Mouse (Mus musculus): Measurements from ENCODE around the gene Rnf38. TPM values are rescaled to one million over a fixed set of nuclear protein-coding genes. Genes with fewer than 3 reads are reported as not detected.

Rnf38 gene
- polyA plus RNA-seq, 1 experiment from 2014 or later = 13.6 TPM

DNA sequence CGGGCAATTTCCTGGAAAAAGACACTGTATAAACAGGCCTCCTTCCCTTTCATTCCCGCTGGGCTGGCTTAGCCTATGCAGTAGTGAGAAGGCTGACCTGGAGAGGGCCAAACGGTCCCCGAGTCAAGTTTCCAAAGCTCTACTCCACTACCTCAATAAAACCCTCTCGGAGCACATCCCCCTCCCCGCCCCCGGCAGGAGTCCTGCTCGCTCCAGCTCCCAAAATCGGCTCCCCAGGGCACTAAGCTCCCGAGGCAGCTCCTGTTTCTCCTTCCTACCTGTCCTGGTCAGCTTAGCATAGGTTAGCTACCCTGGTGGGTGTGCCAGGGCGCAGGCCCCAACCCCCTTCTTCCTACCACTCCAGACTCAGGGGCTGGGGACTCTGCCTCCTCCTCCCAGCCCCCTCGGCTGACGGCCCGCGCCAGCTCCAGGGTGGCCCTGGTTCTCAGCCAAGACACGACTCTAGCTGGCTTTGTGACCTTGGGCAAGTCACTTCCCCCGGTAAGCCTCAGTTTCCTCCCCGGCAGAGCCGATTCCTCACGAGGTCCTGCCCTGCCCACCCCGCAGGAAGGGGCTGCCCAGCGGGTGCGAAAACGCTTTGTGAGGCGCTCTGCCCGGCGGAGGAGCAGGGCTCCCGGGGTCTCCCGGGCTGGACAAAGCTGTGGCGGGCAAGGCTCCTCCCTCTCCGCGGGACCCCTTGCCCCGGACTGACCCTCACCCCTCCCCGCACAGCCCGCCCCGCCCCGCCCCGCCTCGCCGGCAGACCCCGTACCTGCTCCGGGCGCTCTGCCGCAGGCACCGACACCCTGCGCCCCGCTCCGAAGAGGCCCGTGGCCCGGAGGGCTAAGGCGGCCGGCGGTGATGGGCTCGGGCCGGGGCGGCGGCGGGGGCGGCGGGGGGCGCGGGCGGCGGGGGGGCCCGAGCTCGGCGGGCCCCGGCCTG lies 547 bp downstream of the Rnf38 start:
- under 1% methylated on average over 62 of the region's 68 CpGs for WGBS
- peak; percentile 81 for DNase-seq (ENCODE audit: low spot score)
- Histone ChIP-seq H3K9me3 (replicated peaks; ENCODE audit: low read length) (no peaks in the 10 kb centered on the region), H3K27me3 (ENCODE audit: insufficient read depth, low read length) (no peaks in the 10 kb centered on the region), H3K36me3 (ENCODE audit: insufficient read depth, low read length) (no peaks in the 10 kb centered on the region), H3K4me1 (replicated peaks; ENCODE audit: insufficient read depth, low read length) (0 out of 2 replicates have a peak, but pooled peaks cover 5% of the 10 kb centered on the region), H3K9ac (ENCODE audit: low read depth, low read length) (peak overlapping the region; percentile 94), H3K27ac (peak overlapping the region; percentile 92), H3K4me2 (ENCODE audit: low read length) (peak overlapping the region; percentile 92), H3K4me3 (replicated peaks; ENCODE audit: low read depth, low read length) (peak overlapping the region; percentile 70)
- TF ChIP-seq CTCF (IDR thresholded peaks at IDR 0.05; ENCODE audit: low read depth) = peak; percentile 14; the same call in 1 of the 2 replicates
- peak; percentile 69 for ATAC-seq (replicated peaks; ENCODE audit: low FRiP score, low read depth)

- Histone ChIP-seq H3K9me3 (replicated peaks; ENCODE audit: low read length) (no peaks in the 10 kb centered on the region), H3K27ac (no peak overlapping the region), H3K4me1 (replicated peaks; ENCODE audit: insufficient read depth, low read length) (no peaks in the 10 kb centered on the region), H3K4me2 (ENCODE audit: low read length) (no peak overlapping the region), H3K9ac (ENCODE audit: low read depth, low read length) (no peak overlapping the region), H3K27me3 (ENCODE audit: insufficient read depth, low read length) (no peaks in the 10 kb centered on the region), H3K36me3 (ENCODE audit: insufficient read depth, low read length) (no peaks in the 10 kb centered on the region), H3K4me3 (replicated peaks; ENCODE audit: low read depth, low read length) (no peak overlapping the region)
- no peak for ATAC-seq (replicated peaks; ENCODE audit: low FRiP score, low read depth)
- 92% methylated on average over 10 of the region's 10 CpGs for WGBS
- no peak for DNase-seq (ENCODE audit: low spot score)
- no peak for TF ChIP-seq CTCF (IDR thresholded peaks at IDR 0.05; ENCODE audit: low read depth)
These were observed 8.5 kb downstream of the Rnf38 start for GRCm38 (mm10) chr4:44225128-44225527.

DNA sequence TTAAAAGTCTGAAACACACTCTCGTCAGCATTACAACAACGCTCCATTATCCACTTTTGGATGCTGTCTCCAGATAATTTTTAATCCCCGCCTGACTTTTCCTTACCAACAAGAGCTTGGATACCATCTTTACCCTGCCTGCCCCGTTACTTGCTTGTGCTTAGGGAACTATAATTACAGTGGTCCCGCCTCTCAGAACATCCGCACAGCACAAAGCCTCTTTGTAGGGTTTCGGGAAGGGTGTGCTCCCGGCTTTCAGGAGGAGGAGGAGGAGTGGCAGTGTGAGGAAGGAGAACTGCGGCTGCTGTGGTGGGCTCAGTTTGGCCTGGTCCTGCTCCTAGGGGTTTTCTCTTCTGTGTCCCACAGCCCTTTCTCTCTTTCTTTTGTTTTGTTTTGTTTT lies 9.4 kb downstream of the Rnf38 start:
- no peak for TF ChIP-seq CTCF (IDR thresholded peaks at IDR 0.05; ENCODE audit: low read depth)

GRCm38 (mm10) chr4:44223444-44223843 lies 10.1 kb downstream of the Rnf38 start:
- no peak for DNase-seq (ENCODE audit: low spot score)
- no peak overlapping the region for H3K4me2 ChIP-seq (ENCODE audit: low read length)

More for the DNA sequence above, 9.4 kb downstream of the Rnf38 start:
- Histone ChIP-seq H3K27ac (no peak overlapping the region), H3K9me3 (replicated peaks; ENCODE audit: low read length) (no peaks in the 10 kb centered on the region), H3K9ac (ENCODE audit: low read depth, low read length) (no peak overlapping the region), H3K4me2 (ENCODE audit: low read length) (no peak overlapping the region), H3K4me3 (replicated peaks; ENCODE audit: low read depth, low read length) (no peak overlapping the region), H3K27me3 (ENCODE audit: insufficient read depth, low read length) (no peaks in the 10 kb centered on the region), H3K4me1 (replicated peaks; ENCODE audit: insufficient read depth, low read length) (no peaks in the 10 kb centered on the region), H3K36me3 (ENCODE audit: insufficient read depth, low read length) (no peaks in the 10 kb centered on the region)
- no peak for ATAC-seq (replicated peaks; ENCODE audit: low FRiP score, low read depth)
- 39% methylated on average over 9 of the region's 9 CpGs for WGBS
- no peak for DNase-seq (ENCODE audit: low spot score)

GRCm38 (mm10) chr4:44216797-44217442 lies 16.7 kb downstream of the Rnf38 start:
- ATAC-seq (replicated peaks; ENCODE audit: low FRiP score, low read depth) (no peak), DNase-seq (ENCODE audit: low spot score) (no peak)
- TF ChIP-seq CTCF (IDR thresholded peaks at IDR 0.05; ENCODE audit: low read depth) = no peak
- no peaks in the 10 kb centered on the region for H3K36me3 ChIP-seq (ENCODE audit: insufficient read depth, low read length)
- H3K4me1 ChIP-seq (replicated peaks; ENCODE audit: insufficient read depth, low read length) = no peaks in the 10 kb centered on the region
- no peaks in the 10 kb centered on the region for H3K9me3 ChIP-seq (replicated peaks; ENCODE audit: low read length)
- H3K27ac ChIP-seq = no peak overlapping the region
- H3K4me3 ChIP-seq (replicated peaks; ENCODE audit: low read depth, low read length) = no peak overlapping the region
- H3K27me3 ChIP-seq (ENCODE audit: insufficient read depth, low read length) = no peaks in the 10 kb centered on the region
- 46% methylated on average over 10 of the region's 10 CpGs for WGBS
- H3K9ac ChIP-seq (ENCODE audit: low read depth, low read length) = peak overlapping the region; percentile 38; the same call in 1 of the 2 replicates
- no peak overlapping the region for H3K4me2 ChIP-seq (ENCODE audit: low read length)

More at GRCm38 (mm10) chr4:44223444-44223843, 10.1 kb downstream of the Rnf38 start:
- no peak overlapping the region for H3K27ac ChIP-seq
- H3K27me3 ChIP-seq (ENCODE audit: insufficient read depth, low read length) = no peaks in the 10 kb centered on the region
- no peak for ATAC-seq (replicated peaks; ENCODE audit: low FRiP score, low read depth)
- WGBS = 51% methylated on average over 4 of the region's 4 CpGs
- no peaks in the 10 kb centered on the region for H3K36me3 ChIP-seq (ENCODE audit: insufficient read depth, low read length)
- H3K4me3 ChIP-seq (replicated peaks; ENCODE audit: low read depth, low read length) = no peak overlapping the region
- no peak for TF ChIP-seq CTCF (IDR thresholded peaks at IDR 0.05; ENCODE audit: low read depth)
- no peaks in the 10 kb centered on the region for H3K4me1 ChIP-seq (replicated peaks; ENCODE audit: insufficient read depth, low read length)
- no peaks in the 10 kb centered on the region for H3K9me3 ChIP-seq (replicated peaks; ENCODE audit: low read length)
- no peak overlapping the region for H3K9ac ChIP-seq (ENCODE audit: low read depth, low read length)

- Histone ChIP-seq H3K4me1 (replicated peaks; ENCODE audit: insufficient read depth, low read length) (no peaks in the 10 kb centered on the region), H3K9me3 (replicated peaks; ENCODE audit: low read length) (no peaks in the 10 kb centered on the region), H3K4me3 (replicated peaks; ENCODE audit: low read depth, low read length) (no peak overlapping the region), H3K27me3 (ENCODE audit: insufficient read depth, low read length) (no peaks in the 10 kb centered on the region), H3K9ac (ENCODE audit: low read depth, low read length) (no peak overlapping the region), H3K36me3 (ENCODE audit: insufficient read depth, low read length) (no peaks in the 10 kb centered on the region), H3K4me2 (ENCODE audit: low read length) (no peak overlapping the region), H3K27ac (no peak overlapping the region)
- WGBS = 70% methylated on average over 1 of the region's 1 CpGs
- DNase-seq (ENCODE audit: low spot score) = peak; percentile 74
- TF ChIP-seq CTCF (IDR thresholded peaks at IDR 0.05; ENCODE audit: low read depth) = peak; percentile 75
- ATAC-seq (replicated peaks; ENCODE audit: low FRiP score, low read depth) = no peak
These were observed 33.6 kb downstream of the Rnf38 start for GRCm38 (mm10) chr4:44199968-44200367.

Data from kidney, postnatal 0 days (tissue).